Mouse (Mus musculus) embryonic facial prominence, embryonic 14.5 days (tissue): ENCODE data around the gene Omt2b. TPM values are rescaled to one million over a fixed set of nuclear protein-coding genes. Genes with fewer than 3 reads are reported as not detected.
"Not testable (repeated sequence)": the region's sequence is repeated elsewhere in the genome, so short reads cannot be mapped to it uniquely, and the experiment has no call there.

ENCODE experiments used
- ATAC-seq: fragments of 200-750 bp; cut with Nextera tagmentation; 2 replicates; pipeline ENCODE4 v1.8.0; 2017; ENCODE audit warnings: low read depth, moderate number of reproducible peaks, moderate TSS enrichment
- DNase-seq: peaks from one replicate; pipeline ENCODE4 v3.0.0-alpha.2; 2015; ENCODE audit warnings: low spot score
- H3K27ac ChIP-seq: fragments of 300-500 bp; sonication (generic); replicated peaks from 2 replicates; pipeline ENCODE4 v1.5.1; 2014; ENCODE audit warnings: low read depth, mild to moderate bottlenecking, low read length, moderate library complexity
- H3K27me3 ChIP-seq: fragments of 300-500 bp; sonication (generic); replicated peaks from 2 replicates; pipeline ENCODE4 v1.6.1; 2014; ENCODE audit warnings: low read length; ENCODE audit not compliant: control insufficient read depth, insufficient read depth
- H3K36me3 ChIP-seq: fragments of 300-500 bp; sonication (generic); 2 replicates; pipeline ENCODE4 v1.6.1; 2014; ENCODE audit warnings: low read length, mixed read lengths; ENCODE audit not compliant: control insufficient read depth, insufficient read depth
- H3K4me1 ChIP-seq: fragments of 300-500 bp; sonication (generic); 2 replicates; pipeline ENCODE4 v1.6.1; 2014; ENCODE audit warnings: antibody characterized with exemption, low read length; ENCODE audit not compliant: control insufficient read depth, insufficient read depth
- H3K4me2 ChIP-seq: fragments of 300-500 bp; sonication (generic); 2 replicates; pipeline ENCODE4 v1.6.1; 2014; ENCODE audit warnings: low read depth, mild to moderate bottlenecking, low read length, moderate library complexity, mixed read lengths
- H3K4me3 ChIP-seq: fragments of 300-500 bp; sonication (generic); 2 replicates; pipeline ENCODE4 v1.5.1; 2014; ENCODE audit warnings: low read depth, mild to moderate bottlenecking, low read length
- H3K9ac ChIP-seq: fragments of 300-500 bp; sonication (generic); 2 replicates; pipeline ENCODE4 v1.6.1; 2014; ENCODE audit warnings: low read depth, mild to moderate bottlenecking, low read length, moderate library complexity, mixed read lengths
- H3K9me3 ChIP-seq: fragments of 300-500 bp; sonication (generic); 2 replicates; pipeline ENCODE4 v1.6.1; 2016; ENCODE audit warnings: low read length; ENCODE audit not compliant: control insufficient read depth
- WGBS: fragments of 180-500 bp; shearing (Covaris S2); extraction: QIAGEN DNeasy Blood & Tissue Kit; methylation state at CpG from one replicate; pipeline ENCODE4 v1.1.7; 2014; 5-methylcytosine and 5-hydroxymethylcytosine counted together
- polyA plus RNA-seq: library from polyadenylated mRNA; unstranded; fragments of >200 nt; fragmentation: Nextera tagmentation; extraction: Ambion mirVana; gene quantifications from 2 replicates; pipeline ENCODE4 v1.2.1, GENCODE M21; 2014

Gene Omt2b
- polyA plus RNA-seq, 1 experiment from 2014 or later: not detected

GRCm38 (mm10) chr9:78299143-78299542, 28.2 kb upstream of the Omt2b start:
- not testable (repeated sequence) for H3K36me3 ChIP-seq, DNase-seq, ATAC-seq, H3K27me3 ChIP-seq, H3K9ac ChIP-seq, H3K4me3 ChIP-seq, H3K9me3 ChIP-seq, H3K4me1 ChIP-seq, H3K27ac ChIP-seq, H3K4me2 ChIP-seq
- 82% methylated on average over 1 of the region's 1 CpGs for WGBS

DNA sequence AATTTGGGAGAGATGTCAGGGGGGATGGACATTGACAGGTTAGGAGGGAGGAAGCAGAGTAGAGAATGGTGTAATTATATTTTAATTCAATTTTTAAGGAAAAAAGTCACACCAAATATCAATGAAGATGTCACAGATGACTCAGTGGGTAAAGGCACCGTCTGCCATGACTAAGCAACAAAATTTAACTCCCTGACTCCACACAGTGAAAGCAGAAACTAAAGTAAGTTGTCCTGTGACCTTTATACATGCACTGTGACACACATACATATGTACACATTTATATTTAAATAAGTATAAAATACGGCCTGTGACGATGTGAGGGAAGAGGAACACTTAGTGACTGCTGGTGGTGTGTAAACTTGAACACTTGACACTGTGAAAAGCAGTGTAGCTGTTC, 19.3 kb upstream of the Omt2b start:
- not testable (repeated sequence) for DNase-seq

GRCm38 (mm10) chr9:78314696-78315095, 12.7 kb upstream of the Omt2b start, which contains the start of gene Omt2a:
Omt2a (minus strand) TSS chr9:78314796.
- DNase-seq (no peak), ATAC-seq (no peak)
- Histone ChIP-seq H3K4me1 (no peaks in the 10 kb centered on the region), H3K27ac (no peak within 1 kb of the TSS), H3K9ac (no peak within 1 kb of the TSS), H3K36me3 (no peaks in the 10 kb centered on the region), H3K9me3 (no peaks in the 10 kb centered on the region), H3K4me3 (no peak within 1 kb of the TSS), H3K4me2 (no peak within 1 kb of the TSS), H3K27me3 (no peaks in the 10 kb centered on the region)
- WGBS: 80% methylated on average over 2 of the region's 2 CpGs

More for the DNA sequence above, 19.3 kb upstream of the Omt2b start:
- H3K27me3 ChIP-seq, H3K4me2 ChIP-seq, H3K4me3 ChIP-seq, H3K9ac ChIP-seq, H3K4me1 ChIP-seq, H3K9me3 ChIP-seq, H3K36me3 ChIP-seq, H3K27ac ChIP-seq, ATAC-seq: not testable (repeated sequence)
- WGBS: 67% methylated on average over 3 of the region's 3 CpGs

DNA sequence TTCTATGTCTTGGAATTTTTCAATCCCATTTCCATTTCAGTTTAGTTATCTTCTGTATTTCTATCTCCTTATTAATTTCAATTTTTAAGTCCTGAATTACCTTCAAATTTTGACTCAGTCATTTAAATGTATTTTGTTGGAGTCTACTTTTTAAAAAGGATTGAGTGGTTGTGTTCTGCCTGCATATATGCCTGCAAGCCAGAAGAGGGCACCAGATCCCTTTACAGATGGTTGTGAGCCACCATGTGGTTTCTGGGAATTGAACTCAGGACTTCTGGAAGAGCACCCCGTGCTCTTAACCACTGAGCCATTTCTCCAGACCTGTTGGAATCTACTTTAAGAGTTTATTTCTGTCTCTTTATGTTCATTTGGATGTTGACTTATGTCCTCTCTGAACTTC, 7.9 kb upstream of the Omt2b start:
- Histone ChIP-seq H3K27me3 (no peaks in the 10 kb centered on the region), H3K9me3 (no peaks in the 10 kb centered on the region), H3K9ac (no peak overlapping the region), H3K36me3 (no peaks in the 10 kb centered on the region), H3K4me1 (no peaks in the 10 kb centered on the region), H3K27ac (no peak overlapping the region), H3K4me3 (no peak overlapping the region), H3K4me2 (no peak overlapping the region)
- 19% methylated on average over 1 of the region's 1 CpGs for WGBS
- ATAC-seq: no peak
- DNase-seq: no peak

- H3K27ac ChIP-seq, H3K27me3 ChIP-seq, H3K4me3 ChIP-seq, H3K36me3 ChIP-seq, H3K4me1 ChIP-seq, H3K9ac ChIP-seq, ATAC-seq, H3K9me3 ChIP-seq, H3K4me2 ChIP-seq: not testable (repeated sequence)
- DNase-seq: peak; percentile 19
Observed at GRCm38 (mm10) chr9:78337050-78337449, 9.7 kb downstream of the Omt2b start.

DNA sequence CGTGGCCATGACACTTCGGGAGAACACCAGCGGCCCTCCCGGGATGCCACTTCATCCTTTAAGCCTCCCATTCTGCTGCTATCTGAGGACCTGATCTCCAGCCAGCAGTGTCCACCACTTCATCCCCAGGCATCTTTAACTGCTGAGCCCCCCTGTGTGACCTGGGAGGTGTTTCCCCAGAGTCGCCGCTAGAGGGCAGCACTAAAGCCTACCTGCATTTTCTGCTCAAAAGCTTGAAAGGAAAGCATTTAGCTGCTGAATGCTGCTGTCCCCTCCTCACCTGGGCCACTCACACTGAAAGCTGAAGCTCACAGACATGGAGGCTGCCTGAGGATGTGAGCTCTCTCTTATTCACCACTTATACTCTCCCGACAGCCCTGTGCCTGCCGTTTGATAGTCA, 12.9 kb downstream of the Omt2b start:
- not testable (repeated sequence) for H3K9me3 ChIP-seq, H3K27me3 ChIP-seq, H3K4me2 ChIP-seq, H3K9ac ChIP-seq, H3K4me3 ChIP-seq, H3K36me3 ChIP-seq, ATAC-seq, H3K4me1 ChIP-seq, H3K27ac ChIP-seq
- WGBS: 12% methylated on average over 8 of the region's 8 CpGs
- peak; percentile 34 for DNase-seq

GRCm38 (mm10) chr9:78342494-78342893, 15.1 kb downstream of the Omt2b start:
- not testable (repeated sequence) for H3K4me3 ChIP-seq, H3K4me1 ChIP-seq, H3K9me3 ChIP-seq, ATAC-seq, H3K9ac ChIP-seq, DNase-seq, H3K36me3 ChIP-seq, H3K4me2 ChIP-seq, H3K27ac ChIP-seq, H3K27me3 ChIP-seq
- 85% methylated on average over 4 of the region's 4 CpGs for WGBS

GRCm38 (mm10) chr9:78343055-78343454, 15.7 kb downstream of the Omt2b start:
- not testable (repeated sequence) for H3K4me1 ChIP-seq, H3K27ac ChIP-seq, DNase-seq, H3K4me2 ChIP-seq, H3K27me3 ChIP-seq, H3K9ac ChIP-seq, H3K36me3 ChIP-seq, H3K9me3 ChIP-seq, H3K4me3 ChIP-seq, ATAC-seq
- WGBS: 84% methylated on average over 8 of the region's 9 CpGs

GRCm38 (mm10) chr9:78345235-78345634, 17.8 kb downstream of the Omt2b start:
- ATAC-seq, H3K4me3 ChIP-seq, H3K4me2 ChIP-seq, H3K27ac ChIP-seq, DNase-seq, H3K36me3 ChIP-seq, H3K9me3 ChIP-seq, H3K4me1 ChIP-seq, H3K27me3 ChIP-seq, H3K9ac ChIP-seq: not testable (repeated sequence)
- WGBS: 63% methylated on average over 4 of the region's 4 CpGs
